Mouse (Mus musculus) lung, postnatal 25 days (tissue): ENCODE measurements around the gene Irak1bp1.
A peak's percentile ranks its signal among the peaks of the same experiment; 100 is the strongest.

Source experiments
- DNase-seq: peaks from one replicate; pipeline ENCODE4 v3.0.0; 2022; ENCODE audit warnings: low spot score

Irak1bp1 gene

GRCm38 (mm10) chr9:82829007-82829689 is at the start of gene Irak1bp1:
Gene Irak1bp1, plus strand, starts transcription at chr9:82829540.
- no peak for DNase-seq

GRCm38 (mm10) chr9:82788375-82788774 is 41.0 kb upstream of the Irak1bp1 start:
- no peak for DNase-seq

GRCm38 (mm10) chr9:82800360-82800759 is 29.0 kb upstream of the Irak1bp1 start:
- no peak for DNase-seq

- no peak for DNase-seq
Measured at GRCm38 (mm10) chr9:82807129-82807528, 22.2 kb upstream of the Irak1bp1 start.

DNA sequence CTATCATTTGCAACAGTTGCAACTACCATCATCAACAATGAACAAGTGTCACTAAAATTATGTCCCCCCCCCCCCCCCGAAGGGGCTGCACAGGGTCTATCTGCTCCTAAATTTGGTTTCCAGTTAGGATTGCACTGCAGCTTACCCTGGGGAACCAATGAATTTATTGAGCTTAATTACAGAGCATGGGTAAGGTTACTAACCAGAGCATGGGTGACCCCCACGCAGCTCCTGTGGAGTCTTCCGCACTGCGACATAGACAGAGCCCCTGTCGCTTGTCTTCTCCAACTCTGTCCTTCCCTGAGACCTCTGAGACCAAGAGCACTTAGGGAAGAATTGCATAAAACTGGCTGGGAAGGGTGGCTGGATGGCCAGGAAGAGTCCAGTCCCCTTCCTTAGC is 21.7 kb upstream of the Irak1bp1 start:
- DNase-seq, result no peak

GRCm38 (mm10) chr9:82812172-82812963 is 17.0 kb upstream of the Irak1bp1 start:
- no peak for DNase-seq

- no peak for DNase-seq
Measured at GRCm38 (mm10) chr9:82814536-82814935, 14.8 kb upstream of the Irak1bp1 start.

DNA sequence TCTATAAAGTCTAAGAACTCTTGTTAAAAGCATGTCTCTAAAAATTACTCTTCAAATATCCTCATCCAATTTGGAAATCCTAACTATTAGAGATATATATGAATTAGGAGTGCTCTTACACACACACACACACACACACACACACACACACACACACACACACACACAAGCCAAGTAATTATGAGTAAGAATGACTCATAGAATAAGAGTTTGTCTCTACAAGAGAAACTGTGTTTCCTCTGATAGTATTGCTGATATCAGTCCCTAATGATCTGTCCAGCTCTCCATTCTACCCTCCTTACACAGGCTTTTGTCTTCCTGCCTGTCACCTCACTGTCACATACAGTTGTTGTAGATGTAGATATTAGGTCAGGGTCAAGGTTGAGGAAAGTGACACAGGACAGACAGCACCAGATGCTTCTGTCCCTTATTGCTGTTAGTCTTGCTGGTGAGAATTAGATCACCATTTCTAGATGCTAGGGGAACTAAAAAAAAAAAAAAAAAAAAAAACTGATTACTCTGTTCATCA is 14.0 kb upstream of the Irak1bp1 start:
- no peak for DNase-seq

- DNase-seq, result no peak
Measured at GRCm38 (mm10) chr9:82826426-82826825, 2.9 kb upstream of the Irak1bp1 start.

- DNase-seq, result peak; percentile 85
Measured at GRCm38 (mm10) chr9:82829693-82830430, 522 bp downstream of the Irak1bp1 start.

DNA sequence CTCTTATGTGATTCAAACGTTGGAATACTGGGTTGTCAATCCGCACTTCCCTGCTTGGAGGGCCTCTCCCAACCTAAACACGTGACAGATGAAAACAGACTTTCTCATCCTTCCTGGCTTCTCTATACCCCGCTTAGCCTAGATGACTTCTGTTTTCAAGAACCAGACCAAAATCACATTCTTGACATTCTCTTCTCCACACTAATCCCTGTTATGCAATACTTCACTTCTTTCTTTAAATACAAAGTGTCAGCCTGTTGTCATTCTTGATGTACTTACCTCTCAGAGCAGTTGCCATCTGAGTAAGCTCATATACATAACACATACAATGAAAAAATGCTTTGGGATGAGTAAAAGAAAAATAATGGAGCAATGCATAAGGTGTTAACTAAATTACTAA is 2.6 kb downstream of the Irak1bp1 start:
- no peak for DNase-seq

DNA sequence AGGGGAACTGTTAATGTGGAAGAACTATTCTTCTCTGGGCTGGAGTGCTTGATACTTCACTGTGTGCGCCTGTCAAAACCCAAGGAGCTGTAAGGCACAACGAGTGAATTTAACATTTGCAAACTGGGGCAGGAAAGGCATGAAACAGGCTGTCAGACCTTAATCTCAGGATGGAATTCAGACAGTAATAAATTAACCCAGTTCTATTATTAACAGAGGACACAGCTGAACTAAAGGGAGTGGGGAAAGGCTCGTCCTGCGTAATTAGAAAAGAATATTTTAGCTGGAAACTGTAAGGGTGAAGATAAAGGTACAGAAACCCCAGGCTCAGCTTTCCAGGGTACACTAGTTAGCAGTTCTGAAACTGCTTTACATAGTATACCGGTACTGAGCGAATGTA is 6.6 kb downstream of the Irak1bp1 start:
- DNase-seq, result no peak

- no peak for DNase-seq
Measured at GRCm38 (mm10) chr9:82842671-82843070, 13.3 kb downstream of the Irak1bp1 start.

GRCm38 (mm10) chr9:82854040-82854439 is 24.7 kb downstream of the Irak1bp1 start:
- no peak for DNase-seq

- DNase-seq, result no peak
Measured at GRCm38 (mm10) chr9:82854973-82855614, 25.8 kb downstream of the Irak1bp1 start.

GRCm38 (mm10) chr9:82856241-82856640 is 26.9 kb downstream of the Irak1bp1 start:
- DNase-seq, result no peak

- no peak for DNase-seq
Measured at GRCm38 (mm10) chr9:82860805-82861204, 31.5 kb downstream of the Irak1bp1 start.

DNA sequence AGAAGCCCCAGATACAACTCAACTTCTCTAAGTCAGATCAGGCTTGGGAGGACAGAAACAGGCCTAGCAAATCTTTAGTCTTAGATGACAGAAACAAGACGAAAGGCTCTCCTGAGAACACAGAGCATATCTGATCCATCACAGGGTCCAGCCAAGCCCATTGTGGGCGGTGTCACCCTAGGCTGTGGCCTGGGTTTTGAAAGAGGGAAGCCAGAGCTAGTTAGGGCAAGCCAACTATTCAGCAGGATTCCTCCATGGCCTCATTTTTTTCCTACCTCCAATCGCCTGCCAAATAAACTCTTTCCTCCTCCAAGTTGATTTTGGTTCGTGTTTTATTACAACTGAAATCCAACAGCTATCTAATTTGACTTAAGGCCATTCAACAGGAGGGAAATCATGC is 32.0 kb downstream of the Irak1bp1 start:
- peak; percentile 8 for DNase-seq

- no peak for DNase-seq
Measured at GRCm38 (mm10) chr9:82861775-82862430, 32.6 kb downstream of the Irak1bp1 start.

GRCm38 (mm10) chr9:82866121-82866520 is 36.8 kb downstream of the Irak1bp1 start:
- no peak for DNase-seq

- DNase-seq, result peak; percentile 19
Measured at GRCm38 (mm10) chr9:82867698-82868097, 38.4 kb downstream of the Irak1bp1 start.
